Mouse (Mus musculus): ENCODE measurements around the gene Hsfy2.

Gene Hsfy2

GRCm38 (mm10) chr1:56637335-56637734, at the start of gene Hsfy2:
Gene Hsfy2, minus strand, starts transcription at chr1:56637435.
- DNase-seq = no peak

- no peak for DNase-seq
Measured at GRCm38 (mm10) chr1:56685053-56685557, 47.9 kb upstream of the Hsfy2 start.

- DNase-seq = no peak
Measured at GRCm38 (mm10) chr1:56684512-56684911, 47.3 kb upstream of the Hsfy2 start.

GRCm38 (mm10) chr1:56681258-56681657, 44.0 kb upstream of the Hsfy2 start:
- no peak for DNase-seq

DNA sequence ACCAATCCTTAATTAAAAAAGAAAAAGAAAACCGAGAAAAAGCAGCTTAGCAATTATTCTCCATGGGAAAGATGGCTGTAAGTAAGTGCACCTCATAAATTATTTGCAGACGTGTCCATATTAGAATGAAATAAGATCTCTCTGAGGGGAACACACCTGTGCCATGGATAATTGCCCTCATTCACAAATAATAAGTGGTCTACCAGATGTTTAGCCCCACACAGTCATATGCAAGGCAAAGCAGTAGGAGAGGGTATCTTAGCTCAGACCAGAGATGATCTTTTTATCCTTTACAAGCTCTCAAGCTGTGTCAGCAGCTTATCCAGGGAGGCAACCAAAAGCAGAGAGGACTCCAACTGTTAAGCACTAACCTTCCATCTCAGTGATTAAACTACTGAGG, 38.0 kb upstream of the Hsfy2 start:
- no peak for DNase-seq

- DNase-seq = no peak
Measured at GRCm38 (mm10) chr1:56674601-56675000, 37.4 kb upstream of the Hsfy2 start.

GRCm38 (mm10) chr1:56671241-56671945, 34.2 kb upstream of the Hsfy2 start:
- no peak for DNase-seq

GRCm38 (mm10) chr1:56670509-56670908, 33.3 kb upstream of the Hsfy2 start:
- no peak for DNase-seq

- no peak for DNase-seq
Measured at GRCm38 (mm10) chr1:56664606-56665005, 27.4 kb upstream of the Hsfy2 start.

DNA sequence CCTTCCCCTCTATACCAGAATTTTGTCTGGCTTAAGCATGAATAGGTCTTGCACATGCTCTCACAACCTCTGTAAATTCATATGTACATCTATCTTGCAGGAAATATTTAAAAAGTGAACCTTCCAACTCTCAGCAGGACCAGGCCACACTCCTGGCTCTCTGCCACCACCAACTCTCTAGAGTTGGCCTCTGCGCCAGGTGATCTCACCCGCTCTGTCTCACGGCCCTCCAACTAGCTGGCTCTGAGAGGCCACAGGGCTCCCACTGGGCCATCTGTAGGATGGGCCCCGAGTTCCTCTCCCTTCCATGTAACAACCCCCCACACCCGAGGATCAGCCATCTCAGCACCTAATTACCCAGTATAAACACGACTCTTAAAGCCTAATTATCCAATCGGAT, 10.4 kb downstream of the Hsfy2 start:
- no peak for DNase-seq

DNA sequence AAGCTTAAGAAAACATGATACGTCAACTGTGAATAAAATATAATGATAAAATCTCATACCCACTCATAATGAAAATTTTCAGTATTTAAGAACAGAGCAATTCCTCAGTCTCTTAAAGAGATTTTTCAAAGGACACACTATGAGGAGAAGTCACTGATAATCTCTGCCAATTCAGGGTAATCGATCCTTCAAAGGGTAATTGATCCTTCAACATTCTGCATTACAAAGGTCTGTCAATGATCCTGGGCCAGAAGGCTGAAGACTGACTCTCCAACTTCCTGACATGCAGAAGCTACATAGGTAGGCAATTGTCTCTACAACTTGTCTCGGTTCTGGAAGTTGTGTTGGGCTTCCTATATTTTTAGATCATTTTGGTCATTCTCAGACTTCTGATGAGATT, 12.9 kb downstream of the Hsfy2 start:
- no peak for DNase-seq

- no peak for DNase-seq
Measured at GRCm38 (mm10) chr1:56612384-56612783, 24.9 kb downstream of the Hsfy2 start.
